Mouse (Mus musculus): ENCODE measurements at regions not wholly inside any gene's neighbourhood (a gene's known extent, or its start where the extent isn't known, plus 50 kb on each side); places are given as distances from the start of the nearest gene placed in this dataset.
"Not testable (repeated sequence)": the region's sequence is repeated elsewhere in the genome, so short reads cannot be mapped to it uniquely, and the experiment has no call there.

GRCm38 (mm10) chr9:5604019-5604418 is 258.8 kb downstream of the Casp12 start:
- Histone ChIP-seq H3K9me3 (no peaks in the 10 kb centered on the region), H3K4me3 (no peak overlapping the region), H3K4me1 (replicated peaks) (no peaks in the 10 kb centered on the region), H3K27me3 (no peaks in the 10 kb centered on the region), H3K9ac (no peak overlapping the region), H3K36me3 (no peaks in the 10 kb centered on the region), H3K4me2 (no peak overlapping the region), H3K27ac (replicated peaks) (no peak overlapping the region)
- WGBS = 59% methylated on average over 1 of the region's 1 CpGs
- no peak for ATAC-seq (ENCODE audit: low read depth)

- H3K9ac ChIP-seq = no peak overlapping the region
- H3K9me3 ChIP-seq = no peaks in the 10 kb centered on the region
- H3K4me1 ChIP-seq (replicated peaks) = no peaks in the 10 kb centered on the region
- no peak overlapping the region for H3K4me2 ChIP-seq
- no peaks in the 10 kb centered on the region for H3K27me3 ChIP-seq
- no peaks in the 10 kb centered on the region for H3K36me3 ChIP-seq
- no peak overlapping the region for H3K27ac ChIP-seq (replicated peaks)
- no peak for ATAC-seq (ENCODE audit: low read depth)
- H3K4me3 ChIP-seq = no peak overlapping the region
Observed at GRCm38 (mm10) chr9:5605015-5605414, 259.8 kb downstream of the Casp12 start.

- Histone ChIP-seq H3K36me3 (no peaks in the 10 kb centered on the region), H3K27ac (replicated peaks) (no peak overlapping the region), H3K4me3 (no peak overlapping the region), H3K4me1 (replicated peaks) (no peaks in the 10 kb centered on the region), H3K27me3 (no peaks in the 10 kb centered on the region), H3K4me2 (no peak overlapping the region), H3K9ac (no peak overlapping the region), H3K9me3 (no peaks in the 10 kb centered on the region; the same call in 1 of the 2 replicates)
- ATAC-seq (ENCODE audit: low read depth) = no peak
- 93% methylated on average over 17 of the region's 17 CpGs for WGBS
Observed at GRCm38 (mm10) chr9:5616725-5617124, 271.5 kb downstream of the Casp12 start.

- H3K9me3 ChIP-seq = no peaks in the 10 kb centered on the region
- WGBS = 91% methylated on average over 2 of the region's 2 CpGs
- H3K27me3 ChIP-seq = no peaks in the 10 kb centered on the region
- ATAC-seq (ENCODE audit: low read depth) = no peak
- H3K4me3 ChIP-seq = no peak overlapping the region
- H3K4me2 ChIP-seq = no peak overlapping the region
- no peak overlapping the region for H3K27ac ChIP-seq (replicated peaks)
- no peaks in the 10 kb centered on the region for H3K4me1 ChIP-seq (replicated peaks)
- no peaks in the 10 kb centered on the region for H3K36me3 ChIP-seq
- H3K9ac ChIP-seq = no peak overlapping the region
Observed at GRCm38 (mm10) chr9:5623396-5623795, 278.2 kb downstream of the Casp12 start.

- no peak overlapping the region for H3K4me2 ChIP-seq
- H3K27me3 ChIP-seq = no peaks in the 10 kb centered on the region
- H3K4me1 ChIP-seq (replicated peaks) = no peaks in the 10 kb centered on the region
- WGBS = 84% methylated on average over 1 of the region's 1 CpGs
- no peak overlapping the region for H3K27ac ChIP-seq (replicated peaks)
- ATAC-seq (ENCODE audit: low read depth) = no peak
- no peak overlapping the region for H3K9ac ChIP-seq
- H3K9me3 ChIP-seq = no peaks in the 10 kb centered on the region
- no peak overlapping the region for H3K4me3 ChIP-seq
- H3K36me3 ChIP-seq = no peaks in the 10 kb centered on the region
Observed at GRCm38 (mm10) chr9:5627521-5627920, 282.3 kb downstream of the Casp12 start.

- H3K4me3 ChIP-seq = no peak overlapping the region
- no peak overlapping the region for H3K27ac ChIP-seq (replicated peaks)
- peaks cover 5% of the 10 kb centered on the region for H3K4me1 ChIP-seq (replicated peaks)
- peak; percentile 61; the same call in 1 of the 2 replicates for ATAC-seq (ENCODE audit: low read depth)
- H3K27me3 ChIP-seq = no peaks in the 10 kb centered on the region
- H3K36me3 ChIP-seq = no peaks in the 10 kb centered on the region
- no peaks in the 10 kb centered on the region for H3K9me3 ChIP-seq
- H3K9ac ChIP-seq = no peak overlapping the region
- H3K4me2 ChIP-seq = no peak overlapping the region
- WGBS = 31% methylated on average over 3 of the region's 3 CpGs
Observed at GRCm38 (mm10) chr9:5634461-5634953, 289.3 kb downstream of the Casp12 start.

- no peak overlapping the region for H3K4me2 ChIP-seq
- ATAC-seq (ENCODE audit: low read depth) = peak; percentile 71
- H3K9ac ChIP-seq = no peak overlapping the region
- H3K9me3 ChIP-seq = no peaks in the 10 kb centered on the region
- H3K36me3 ChIP-seq = no peaks in the 10 kb centered on the region
- H3K27me3 ChIP-seq = no peaks in the 10 kb centered on the region
- 26% methylated on average over 1 of the region's 1 CpGs for WGBS
- no peak overlapping the region for H3K27ac ChIP-seq (replicated peaks)
- peaks cover 5% of the 10 kb centered on the region for H3K4me1 ChIP-seq (replicated peaks)
- no peak overlapping the region for H3K4me3 ChIP-seq
Observed at GRCm38 (mm10) chr9:5634969-5635368, 289.7 kb downstream of the Casp12 start.

GRCm38 (mm10) chr9:5663886-5664285 is 318.7 kb downstream of the Casp12 start:
- 83% methylated on average over 7 of the region's 7 CpGs for WGBS
- no peaks in the 10 kb centered on the region for H3K27me3 ChIP-seq
- no peak for ATAC-seq (ENCODE audit: low read depth)
- no peak overlapping the region for H3K9ac ChIP-seq
- no peaks in the 10 kb centered on the region for H3K36me3 ChIP-seq
- H3K27ac ChIP-seq (replicated peaks) = no peak overlapping the region
- no peak overlapping the region for H3K4me2 ChIP-seq
- H3K4me3 ChIP-seq = no peak overlapping the region
- H3K4me1 ChIP-seq (replicated peaks) = no peaks in the 10 kb centered on the region
- H3K9me3 ChIP-seq = no peaks in the 10 kb centered on the region

- Histone ChIP-seq H3K9me3 (no peaks in the 10 kb centered on the region), H3K4me3 (no peak overlapping the region), H3K27ac (replicated peaks) (no peak overlapping the region), H3K36me3 (no peaks in the 10 kb centered on the region), H3K9ac (no peak overlapping the region), H3K27me3 (no peaks in the 10 kb centered on the region), H3K4me2 (no peak overlapping the region), H3K4me1 (replicated peaks) (no peaks in the 10 kb centered on the region)
- 93% methylated on average over 4 of the region's 4 CpGs for WGBS
- ATAC-seq (ENCODE audit: low read depth) = no peak
Observed at GRCm38 (mm10) chr9:5673551-5673950, 328.3 kb downstream of the Casp12 start.

GRCm38 (mm10) chr9:5708482-5708881 is 363.3 kb downstream of the Casp12 start:
- Histone ChIP-seq H3K27me3 (no peaks in the 10 kb centered on the region), H3K4me3 (no peak overlapping the region), H3K36me3 (no peaks in the 10 kb centered on the region), H3K4me1 (replicated peaks) (no peaks in the 10 kb centered on the region), H3K27ac (replicated peaks) (no peak overlapping the region), H3K9me3 (no peaks in the 10 kb centered on the region), H3K9ac (no peak overlapping the region), H3K4me2 (no peak overlapping the region)
- no peak for ATAC-seq (ENCODE audit: low read depth)
- 71% methylated on average over 3 of the region's 3 CpGs for WGBS

- WGBS = 66% methylated on average over 2 of the region's 2 CpGs
- H3K9ac ChIP-seq = no peak overlapping the region
- no peak for ATAC-seq (ENCODE audit: low read depth)
- no peak overlapping the region for H3K4me2 ChIP-seq
- no peaks in the 10 kb centered on the region for H3K27me3 ChIP-seq
- no peaks in the 10 kb centered on the region for H3K9me3 ChIP-seq
- no peaks in the 10 kb centered on the region for H3K4me1 ChIP-seq (replicated peaks)
- H3K36me3 ChIP-seq = no peaks in the 10 kb centered on the region
- no peak overlapping the region for H3K4me3 ChIP-seq
- H3K27ac ChIP-seq (replicated peaks) = no peak overlapping the region
Observed at GRCm38 (mm10) chr9:5709480-5709879, 364.2 kb downstream of the Casp12 start.

GRCm38 (mm10) chr9:5718585-5718984 is 373.4 kb downstream of the Casp12 start:
- 96% methylated on average over 2 of the region's 2 CpGs for WGBS
- ATAC-seq (ENCODE audit: low read depth); H3K4me2 ChIP-seq: not testable (repeated sequence)

GRCm38 (mm10) chr9:5728843-5729242 is 383.6 kb downstream of the Casp12 start:
- Histone ChIP-seq H3K4me1 (replicated peaks) (no peaks in the 10 kb centered on the region), H3K4me3 (no peak overlapping the region), H3K27me3 (no peaks in the 10 kb centered on the region), H3K27ac (replicated peaks) (no peak overlapping the region), H3K4me2 (no peak overlapping the region), H3K36me3 (no peaks in the 10 kb centered on the region), H3K9ac (no peak overlapping the region), H3K9me3 (no peaks in the 10 kb centered on the region)
- no peak for ATAC-seq (ENCODE audit: low read depth)

More at GRCm38 (mm10) chr9:5718585-5718984, 373.4 kb downstream of the Casp12 start:
- H3K27ac ChIP-seq (replicated peaks); H3K27me3 ChIP-seq; H3K4me3 ChIP-seq; H3K4me1 ChIP-seq (replicated peaks); H3K9ac ChIP-seq; H3K9me3 ChIP-seq; H3K36me3 ChIP-seq: not testable (repeated sequence)

Data from neural tube, embryonic 13.5 days (tissue).